Mouse (Mus musculus): ENCODE measurements around the gene Kcnq5.
A peak's percentile ranks its signal among the peaks of the same experiment; 100 is the strongest.
"Not testable (repeated sequence)": the region's sequence is repeated elsewhere in the genome, so short reads cannot be mapped to it uniquely, and the experiment has no call there.

Kcnq5 gene

DNA sequence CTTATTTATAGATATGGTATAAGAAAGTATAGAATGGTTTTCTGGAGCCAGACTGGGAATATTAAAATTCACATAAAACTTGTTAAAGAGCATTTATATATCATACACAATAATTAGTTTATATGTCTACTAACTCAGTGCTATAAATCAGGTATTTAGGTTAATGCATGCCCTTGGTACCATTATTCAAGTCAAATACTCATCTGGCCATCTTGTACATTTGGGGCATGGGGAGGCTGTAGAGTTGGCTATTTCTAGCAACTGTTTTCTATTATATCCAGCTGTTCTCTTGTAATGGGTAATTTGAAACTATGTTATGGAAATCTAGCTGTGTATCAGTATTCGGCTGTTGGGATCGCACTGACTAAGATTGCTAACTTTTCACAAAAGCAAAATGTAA, 339.3 kb downstream of the Kcnq5 start:
- DNase-seq, result no peak

DNA sequence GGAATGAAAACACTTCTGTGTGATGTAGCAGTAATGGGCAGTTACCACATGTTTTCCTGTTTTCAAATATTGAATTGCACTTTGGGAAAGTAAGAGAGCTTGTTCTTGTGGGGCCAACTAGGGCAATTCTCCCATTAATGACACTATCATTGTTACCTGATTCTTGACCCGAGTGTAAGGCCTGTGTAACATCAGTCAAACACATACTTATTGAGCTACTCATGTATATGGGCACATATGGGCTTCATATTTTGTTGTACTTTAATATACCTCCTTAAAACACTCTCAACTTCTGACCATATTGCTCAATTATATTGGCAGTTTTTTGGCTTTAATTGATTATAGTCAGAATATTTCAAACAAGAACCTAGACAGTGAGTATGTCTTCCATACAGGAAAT, 339.7 kb downstream of the Kcnq5 start:
- DNase-seq, result no peak

DNA sequence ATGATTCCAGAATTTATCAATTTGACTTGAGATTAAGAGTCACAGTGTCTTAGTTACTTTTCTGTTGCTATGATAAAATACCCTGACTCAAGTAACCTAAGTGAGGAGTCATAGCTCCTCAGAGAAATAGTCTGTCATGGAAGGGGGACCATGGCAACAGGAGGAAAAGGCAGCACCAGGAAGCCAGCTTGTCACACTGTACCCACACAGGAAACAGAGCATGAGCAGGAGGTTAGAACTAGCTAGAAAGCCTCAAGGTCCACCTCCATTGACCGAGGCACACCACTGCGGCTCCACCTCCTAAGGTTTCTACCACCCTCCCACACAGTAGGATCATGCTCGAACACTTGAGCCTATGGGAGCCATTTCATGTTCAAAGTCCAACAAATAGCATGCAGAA, 343.0 kb downstream of the Kcnq5 start:
- DNase-seq, result no peak

GRCm38 (mm10) chr1:21616666-21617065, 345.1 kb downstream of the Kcnq5 start:
- DNase-seq, result no peak

DNA sequence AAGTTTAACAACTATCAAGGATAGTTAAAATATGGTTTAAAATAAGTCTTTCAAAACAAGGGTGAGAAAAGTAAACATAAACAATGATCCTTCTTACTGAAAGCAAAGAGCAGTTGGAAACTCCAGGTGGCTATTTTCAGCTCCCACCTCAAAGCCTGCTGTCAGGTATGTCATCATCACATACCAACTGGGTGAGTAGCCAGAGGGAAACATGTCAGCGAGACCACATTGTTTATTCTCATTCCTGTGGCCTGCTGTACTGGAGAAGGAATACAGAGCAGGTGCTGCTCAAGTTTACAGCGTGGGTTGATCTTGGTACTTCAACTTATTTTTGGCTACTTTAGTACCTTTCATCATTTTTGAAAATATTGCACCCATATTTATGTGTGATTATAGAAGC, 347.8 kb downstream of the Kcnq5 start:
- DNase-seq, result no peak

GRCm38 (mm10) chr1:21604003-21604402, 357.7 kb downstream of the Kcnq5 start:
- DNase-seq, result no peak

DNA sequence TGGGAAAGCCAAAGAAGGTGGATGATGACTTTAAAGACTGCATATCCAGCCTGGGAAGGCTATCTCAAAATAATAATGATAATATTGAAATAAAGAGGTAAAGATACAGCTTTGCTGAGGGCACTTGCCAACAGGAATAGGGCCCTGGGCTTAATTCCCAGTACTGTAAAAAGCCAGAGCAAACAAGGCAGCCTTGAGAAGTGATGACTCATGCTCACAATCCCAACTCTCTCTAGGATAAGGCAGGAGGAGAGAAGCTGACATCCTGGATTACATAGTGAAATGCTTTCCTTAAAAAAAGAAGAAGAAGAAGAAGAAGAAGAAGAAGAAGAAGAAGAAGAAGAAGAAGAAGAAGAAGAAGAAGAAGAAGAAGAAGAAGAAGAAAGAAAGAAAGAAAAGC, 359.2 kb downstream of the Kcnq5 start:
- no peak for DNase-seq

DNA sequence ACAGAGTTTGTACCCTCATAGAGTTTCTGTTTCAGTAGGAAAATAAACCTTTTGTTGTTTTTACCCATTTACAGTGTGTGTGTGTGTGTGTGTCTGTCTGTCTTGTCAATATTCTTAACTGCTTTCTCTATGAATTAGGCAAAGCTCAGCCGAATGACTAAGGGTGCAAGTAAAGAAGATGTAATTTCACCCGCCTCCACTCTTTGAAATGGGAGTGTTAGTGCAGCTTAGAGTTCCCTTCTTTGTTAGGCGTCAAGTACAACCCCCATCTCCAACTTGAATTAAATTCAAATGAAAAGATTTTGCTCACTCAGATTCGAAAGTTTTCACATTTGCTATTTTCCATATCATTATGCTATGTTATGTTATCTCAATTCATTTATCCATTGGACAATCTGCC, 361.1 kb downstream of the Kcnq5 start:
- no peak for DNase-seq

GRCm38 (mm10) chr1:21593872-21594271, 367.9 kb downstream of the Kcnq5 start:
- DNase-seq, result no peak

- not testable (repeated sequence) for DNase-seq
Observed at GRCm38 (mm10) chr1:21567397-21567796, 394.3 kb downstream of the Kcnq5 start.

DNA sequence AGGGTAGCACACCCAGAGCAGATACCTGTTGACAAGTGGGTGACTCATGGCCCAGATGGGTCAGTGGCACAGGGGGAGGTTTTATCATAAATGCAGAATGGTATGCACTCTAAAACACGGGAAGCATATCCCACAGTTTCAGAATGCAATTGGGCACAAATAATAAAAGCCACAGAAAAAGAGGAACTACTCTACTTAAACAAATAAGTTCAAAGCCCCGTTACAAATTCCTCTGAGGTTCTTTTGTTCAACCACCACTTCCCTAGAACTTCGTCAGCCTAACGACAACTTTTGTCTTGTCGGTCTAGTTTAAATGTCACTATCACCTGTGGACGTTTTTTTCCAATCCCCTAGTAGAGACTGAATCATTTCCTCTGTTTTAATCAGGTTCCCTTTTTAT, 407.1 kb downstream of the Kcnq5 start:
- DNase-seq, result no peak

DNA sequence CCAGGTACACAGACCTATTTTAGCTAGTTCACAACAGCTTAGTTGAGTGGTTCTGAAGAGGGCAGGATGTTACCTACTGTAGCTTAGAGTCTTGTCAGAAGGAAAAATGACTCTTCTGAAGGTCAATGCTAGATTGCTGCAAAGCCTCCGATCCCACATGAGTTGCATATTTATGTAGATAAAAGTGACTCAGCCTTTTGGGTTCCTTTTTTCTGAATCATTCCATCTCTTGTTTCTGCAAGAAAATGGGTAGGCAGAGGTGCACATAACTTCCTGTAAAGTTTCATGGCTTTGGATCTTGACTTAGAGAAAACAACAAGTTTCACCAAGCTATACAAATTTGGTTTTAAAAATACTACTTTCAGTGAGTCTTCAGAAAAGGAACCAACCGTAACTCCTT, 409.0 kb downstream of the Kcnq5 start:
- DNase-seq, result no peak

GRCm38 (mm10) chr1:21543909-21544308, 417.8 kb downstream of the Kcnq5 start:
- no peak for DNase-seq

- DNase-seq, result no peak
Observed at GRCm38 (mm10) chr1:21539486-21539885, 422.3 kb downstream of the Kcnq5 start.

DNA sequence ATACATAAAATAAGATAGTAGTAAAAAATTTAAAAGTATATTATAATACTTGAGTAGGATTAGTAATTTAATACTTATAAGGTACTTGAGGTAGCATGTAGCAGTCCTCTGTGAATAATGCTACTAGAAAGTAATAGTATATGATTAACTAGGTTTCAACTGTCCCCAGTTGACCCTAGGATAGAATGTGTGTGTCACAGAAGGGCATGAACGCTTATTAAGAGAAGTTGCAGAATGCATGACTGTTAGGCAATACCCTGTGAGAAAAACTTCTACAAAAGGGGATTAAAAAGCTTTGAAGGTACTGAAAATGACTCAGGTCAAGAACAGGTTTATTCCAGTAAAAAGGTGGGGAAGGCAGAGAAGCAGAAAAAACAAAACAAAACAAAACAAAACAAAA, 430.9 kb downstream of the Kcnq5 start:
- no peak for DNase-seq

DNA sequence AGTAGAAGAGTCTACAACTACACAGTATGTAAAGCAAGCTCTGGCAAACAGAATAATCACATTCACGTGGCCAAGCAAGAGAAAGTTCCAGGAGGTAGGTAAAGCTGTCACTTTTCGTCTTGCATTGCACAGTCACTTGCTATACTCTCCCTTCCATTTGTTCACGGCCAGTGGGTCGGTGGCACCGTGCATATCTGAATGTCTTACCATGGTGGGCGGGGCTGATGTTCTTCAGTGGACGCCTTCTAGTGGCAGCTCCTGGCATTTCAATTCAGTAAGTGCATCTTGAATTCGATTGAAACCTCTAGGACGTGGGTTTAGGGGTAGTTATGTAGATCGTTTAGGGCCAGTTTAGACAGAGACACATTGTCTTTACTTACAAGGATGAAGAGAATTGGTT, 439.7 kb downstream of the Kcnq5 start:
- DNase-seq, result peak; percentile 33

- DNase-seq, result peak; percentile 65
Observed at GRCm38 (mm10) chr1:21521475-21521874, 440.3 kb downstream of the Kcnq5 start.

- no peak for DNase-seq
Observed at GRCm38 (mm10) chr1:21520116-21520645, 441.6 kb downstream of the Kcnq5 start.

DNA sequence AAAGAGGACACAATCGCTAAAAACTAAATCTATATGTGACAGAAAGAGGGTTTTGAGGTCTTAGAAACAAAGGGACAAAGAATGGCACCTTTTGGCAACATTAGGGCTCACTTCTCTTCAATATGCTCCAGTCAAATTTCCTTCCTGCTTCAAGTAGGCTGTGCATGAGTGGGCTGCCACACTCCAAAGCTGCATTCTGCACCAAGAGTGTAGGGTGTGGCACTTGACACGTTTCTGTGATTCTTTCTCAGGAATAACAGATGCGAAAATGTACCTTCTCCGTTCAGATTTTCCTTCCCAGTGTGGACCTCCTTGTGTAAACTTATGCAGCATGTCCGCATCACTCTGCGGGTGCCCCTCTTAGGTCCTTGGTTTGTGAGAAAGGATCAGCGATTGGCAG, 455.1 kb downstream of the Kcnq5 start:
- DNase-seq, result no peak

DNA sequence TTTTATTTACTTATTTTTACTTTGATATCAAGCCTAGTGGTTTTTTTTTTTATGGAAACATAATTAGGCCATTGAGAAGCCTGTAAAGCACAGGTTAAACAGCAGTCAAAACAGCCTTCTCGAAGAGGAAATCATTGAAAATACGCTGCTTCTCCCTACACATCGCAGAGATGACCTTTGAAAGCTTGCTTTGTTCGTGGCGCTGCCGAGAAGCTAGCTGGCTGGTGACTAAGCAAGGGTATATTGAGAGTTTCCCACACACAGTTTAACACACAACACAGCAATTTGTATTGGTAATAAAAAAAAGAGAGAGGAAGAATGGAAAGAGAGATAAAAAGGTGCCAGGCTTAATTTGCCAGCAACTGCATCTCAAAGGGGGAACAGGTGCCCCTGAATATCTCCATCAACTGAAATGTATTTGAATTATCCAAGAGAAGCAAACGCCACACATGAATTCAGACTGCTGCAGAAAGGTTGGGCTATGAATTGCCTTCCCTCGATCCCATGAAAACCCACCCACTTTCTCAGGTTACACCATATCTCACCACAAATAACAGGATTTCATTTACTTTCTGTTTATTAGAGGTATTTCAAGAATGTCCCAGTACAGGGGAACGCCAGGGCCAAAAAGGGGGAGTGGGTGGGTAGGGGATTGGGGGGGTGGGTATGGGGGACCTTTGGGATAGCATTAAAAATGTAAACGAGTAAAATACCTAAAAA, 461.8 kb downstream of the Kcnq5 start:
- no peak for DNase-seq

- DNase-seq, result no peak
Observed at GRCm38 (mm10) chr1:21496307-21496706, 465.4 kb downstream of the Kcnq5 start.

DNA sequence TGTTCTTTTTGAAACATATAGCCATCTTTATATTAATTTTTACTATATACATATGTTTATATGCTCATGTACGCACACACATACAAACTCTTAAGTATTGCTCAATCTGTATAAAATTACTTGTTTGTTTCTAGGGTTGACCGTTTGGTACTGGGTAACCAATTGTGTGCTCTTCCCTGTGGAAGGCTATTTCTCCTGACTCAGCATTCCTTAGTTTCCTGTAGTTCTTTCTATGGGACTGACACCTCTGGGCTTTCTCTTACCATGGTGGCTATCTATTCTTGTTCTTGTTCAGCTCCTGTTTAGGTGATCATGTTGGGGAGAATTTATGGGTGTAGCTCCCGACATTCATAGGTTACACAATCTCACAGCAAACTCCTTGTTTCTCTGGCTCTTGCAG, 473.1 kb downstream of the Kcnq5 start:
- DNase-seq, result no peak

GRCm38 (mm10) chr1:21486266-21486665, 475.5 kb downstream of the Kcnq5 start:
- no peak for DNase-seq

- no peak for DNase-seq
Observed at GRCm38 (mm10) chr1:21469311-21469710, 492.4 kb downstream of the Kcnq5 start.

GRCm38 (mm10) chr1:21466431-21466830, 495.3 kb downstream of the Kcnq5 start:
- no peak for DNase-seq
